17 mouse cellular contexts compared by ENCODE assay signal in genomic region chr7:101615406-101615805, GRCm38 (mm10). TPM values are rescaled to one million over a fixed set of nuclear protein-coding genes. Genes with fewer than 3 reads are reported as not detected.
DNase-seq lines count a peak whose midpoint lies in the region; ATAC-seq and TF ChIP-seq lines count a peak whose summit lies in the region.
"Had no signal": no experiment of that assay in that cellular context is flagged by ENCODE, and none has a peak within 500 bp of the region (broad histone marks: within the 10 kb centered on the region; RNA-seq: fewer than 3 reads in every experiment).

No protein-coding gene starts in this region.

- H3K27me3 ChIP-seq in intestine, postnatal 0 days (replicated peaks; ENCODE audit: control insufficient read depth, insufficient read depth, low read length): no peaks in the 10 kb centered on the region
- H3K27me3 ChIP-seq: embryonic facial prominence, embryonic 13.5 days; heart, embryonic 15.5 days had no signal

- no peak overlapping the region; the same call in 1 of the 2 replicates for H3K27ac ChIP-seq in intestine, postnatal 0 days (ENCODE audit: low read depth, low read length)
- H3K27ac ChIP-seq: embryonic facial prominence, embryonic 13.5 days; forebrain, embryonic 10.5 days; heart, embryonic 15.5 days had no signal

- peak; percentile 3 for DNase-seq in gastrocnemius, adult 18-20 months (ENCODE audit: low spot score)
- DNase-seq in gastrocnemius, adult 8-10 months (ENCODE audit: low spot score in 2 of 2): no peak
- peak; percentile 26 to 27 for DNase-seq in lung, adult 18-20 months
- DNase-seq in lung, postnatal 4 days: no peak
- peak; percentile 66 for DNase-seq in adrenal gland, postnatal 25 days
- peak; percentile 28 for DNase-seq in ovary, postnatal 36 days (ENCODE audit: low spot score)
- DNase-seq in right cerebral cortex, adult 2 months (ENCODE audit: low spot score in 2 of 2): no peak
- DNase-seq: cerebellum, adult 8-10 months; right cerebral cortex, postnatal 25 days had no signal

- H3K4me3 ChIP-seq in intestine, postnatal 0 days (ENCODE audit: low read depth, low read length): no peak overlapping the region
- H3K4me3 ChIP-seq: embryonic facial prominence, embryonic 13.5 days; forebrain, embryonic 10.5 days; heart, embryonic 15.5 days had no signal

- no peak for ATAC-seq in intestine, postnatal 0 days

- H3K36me3 ChIP-seq in intestine, postnatal 0 days (ENCODE audit: control insufficient read depth, insufficient read depth): no peaks in the 10 kb centered on the region
- H3K36me3 ChIP-seq: embryonic facial prominence, embryonic 13.5 days; forebrain, embryonic 10.5 days; heart, embryonic 15.5 days had no signal

- H3K9me3 ChIP-seq in intestine, postnatal 0 days (ENCODE audit: control insufficient read depth): no peaks in the 10 kb centered on the region
- H3K9me3 ChIP-seq: embryonic facial prominence, embryonic 13.5 days; forebrain, embryonic 10.5 days; heart, embryonic 15.5 days had no signal

- H3K9ac ChIP-seq in intestine, postnatal 0 days (ENCODE audit: low read depth, low read length): no peak overlapping the region
- H3K9ac ChIP-seq: embryonic facial prominence, embryonic 13.5 days; heart, embryonic 15.5 days had no signal

- no peak overlapping the region for H3K4me2 ChIP-seq in intestine, postnatal 0 days (replicated peaks; ENCODE audit: low read depth)
- H3K4me2 ChIP-seq: embryonic facial prominence, embryonic 13.5 days; heart, embryonic 15.5 days had no signal

- TF ChIP-seq CTCF in intestine, postnatal 0 days (IDR thresholded peaks at IDR 0.05; ENCODE audit: low read depth): no peak

- H3K4me1 ChIP-seq in intestine, postnatal 0 days (replicated peaks; ENCODE audit: control insufficient read depth, insufficient read depth, low read length): no peaks in the 10 kb centered on the region
- H3K4me1 ChIP-seq: embryonic facial prominence, embryonic 13.5 days; forebrain, embryonic 10.5 days had no signal

- 80% methylated on average over 7 of the region's 7 CpGs for WGBS in intestine, postnatal 0 days

RNA-seq across cellular contexts. Expression of gene Art2b, which starts 30.0 kb away (rescaled TPM):
- total RNA-seq in gastrocnemius, adult 18-20 months (2021): not detected
- total RNA-seq in gastrocnemius, adult 8-10 months (2022): not detected
- total RNA-seq in adrenal gland, postnatal 25 days (2021): not detected in 2 replicates
- polyA plus RNA-seq in intestine, postnatal 0 days (2015; fragmentation: Nextera tagmentation; extraction: Ambion mirVana): 0.24 and 0.56 TPM in 2 replicates
- total RNA-seq: left cerebral cortex, adult 18-20 months had no signal
- polyA plus RNA-seq: embryonic facial prominence, embryonic 13.5 days; forebrain, embryonic 10.5 days; frontal cortex, adult 2 months; heart, embryonic 15.5 days; hindbrain, embryonic 11.5 days; limb, embryonic 11.5 days had no signal

RNA-seq across cellular contexts. Expression of gene Clpb, which starts 48.0 kb away (rescaled TPM):
- 10 to 100 TPM; 65.6 to 68.6 TPM for total RNA-seq in gastrocnemius, adult 18-20 months (2021)
- total RNA-seq in gastrocnemius, adult 8-10 months (2022): 10 to 100 TPM; 60.4 to 77.8 (median 69.2) TPM
- 68.3 and 75.5 TPM in 2 replicates for total RNA-seq in adrenal gland, postnatal 25 days (2021)
- polyA plus RNA-seq in intestine, postnatal 0 days (2015; fragmentation: Nextera tagmentation; extraction: Ambion mirVana): 14.3 and 14.9 TPM in 2 replicates

Comparison
In these comparisons a context has a peak if more than half of its experiments do, and no peak if none do; other contexts are left out.
1. DNase-seq: peak in gastrocnemius, adult 18-20 months (single experiment), lung, adult 18-20 months (2 of 2), adrenal gland, postnatal 25 days (single experiment) and ovary, postnatal 36 days (single experiment); none in gastrocnemius, adult 8-10 months (0 of 2), lung, postnatal 4 days (0 of 2) and right cerebral cortex, adult 2 months (0 of 2).